Mouse (Mus musculus) c-Kit-positive CD71-positive TER-119-positive erythroid progenitor cells, embryonic 14.5 days (primary cell): Measurements from ENCODE around the gene Crb3.
"Not testable (repeated sequence)": the region's sequence is repeated elsewhere in the genome, so short reads cannot be mapped to it uniquely, and the experiment has no call there.

Experiments
- DNase-seq: peaks from one replicate; pipeline ENCODE4 v3.0.0-alpha.2; 2013; ENCODE audit warnings: low spot score

Crb3 gene

GRCm38 (mm10) chr17:57058891-57059485 lies at the start of gene Crb3:
TSS of gene Crb3 (plus strand) at chr17:57059105.
- DNase-seq, result no peak

DNA sequence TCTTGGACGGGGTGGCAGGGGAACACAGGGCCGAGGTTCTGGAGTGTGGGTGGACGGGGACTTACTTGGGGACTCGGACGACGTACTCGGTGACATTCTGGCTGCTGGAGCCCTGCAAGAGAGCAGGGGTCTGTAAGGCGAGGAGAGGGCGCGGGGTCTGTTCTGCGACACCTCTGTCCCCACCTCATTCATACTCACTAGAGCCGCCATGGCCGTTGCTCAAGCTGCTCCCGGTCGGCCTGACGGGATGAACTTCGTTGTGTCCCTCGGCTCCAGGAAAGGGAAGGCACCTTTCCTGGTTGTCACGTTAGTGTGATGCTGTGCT lies 48.0 kb upstream of the Crb3 start:
- no peak for DNase-seq

DNA sequence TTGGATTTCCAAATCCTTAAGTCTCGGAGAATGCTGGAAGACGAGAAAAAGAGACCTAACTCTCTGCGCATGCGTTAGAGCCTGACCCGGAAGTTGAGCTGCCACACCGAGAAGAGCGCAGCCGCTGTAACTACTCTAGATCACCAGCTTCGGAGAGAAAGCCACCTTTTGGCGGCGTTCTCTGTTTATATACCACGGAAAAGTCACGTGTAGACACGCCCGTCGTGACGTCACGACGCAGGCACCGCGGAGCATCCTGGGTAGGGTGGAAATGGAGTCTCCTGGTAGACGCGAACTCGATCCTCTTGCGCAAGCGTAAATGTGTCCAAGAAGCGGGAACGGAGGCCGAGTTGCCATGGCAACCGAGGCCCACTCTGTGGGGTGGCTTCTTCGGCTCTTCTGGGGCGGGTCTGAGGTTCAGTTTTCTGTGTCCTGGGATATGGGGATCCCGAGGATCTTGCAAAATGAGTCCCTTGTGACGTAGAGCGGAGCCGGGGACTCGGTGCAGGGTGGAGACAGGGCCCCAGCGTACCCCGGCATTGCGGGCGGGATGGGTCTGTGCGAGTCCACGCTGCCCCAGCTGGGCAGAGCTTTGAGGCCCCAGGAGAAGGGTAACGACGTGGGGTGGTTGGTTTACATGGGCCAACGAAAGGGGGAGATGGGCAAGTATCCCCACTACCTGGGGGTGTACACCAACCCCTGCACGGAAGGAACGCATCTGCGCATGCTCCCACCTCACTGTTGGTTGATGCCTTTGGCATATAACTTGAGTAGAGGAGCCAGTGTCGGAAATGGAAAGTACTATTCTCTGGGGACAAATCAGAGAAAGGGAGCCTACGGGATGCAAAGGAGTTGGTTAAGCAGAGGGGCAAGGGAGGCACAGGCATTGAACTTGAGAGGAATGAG lies 47.4 kb upstream of the Crb3 start, which contains the start of the genes Gtf2f1 and Gm17949:
Gtf2f1 (minus strand) TSS at position 53 of the 906 bp plus-strand sequence.
Gm17949 (plus strand) TSS at position 234 of the 906 bp plus-strand sequence.
- DNase-seq, result peak; percentile 98

DNA sequence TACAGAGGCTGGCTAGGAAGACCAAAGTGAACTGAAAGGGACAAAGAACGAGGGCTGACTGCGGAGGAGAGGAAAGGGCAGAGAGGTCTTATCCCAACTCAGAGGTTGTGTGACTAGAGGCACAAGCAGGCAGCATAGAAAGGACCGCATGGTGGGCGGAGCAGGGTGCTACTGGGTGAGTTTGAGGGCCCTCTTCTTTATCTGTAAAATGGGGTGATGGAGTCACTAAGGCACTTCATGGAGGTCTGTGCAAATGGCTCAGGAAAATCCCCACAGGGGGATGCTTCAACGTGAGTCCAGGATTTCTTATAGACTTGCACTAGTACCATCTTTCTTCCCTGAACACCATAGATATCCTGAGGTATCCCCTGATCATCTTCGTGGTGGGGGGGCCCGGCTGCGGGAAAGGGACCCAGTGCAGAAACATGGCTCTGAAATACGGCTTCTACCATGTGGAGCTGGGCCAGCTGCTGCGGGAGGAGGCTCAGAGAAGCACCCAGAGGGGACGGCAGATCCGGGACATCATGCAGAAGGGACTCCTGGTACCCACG lies 46.6 kb upstream of the Crb3 start:
- DNase-seq, result peak; percentile 42

DNA sequence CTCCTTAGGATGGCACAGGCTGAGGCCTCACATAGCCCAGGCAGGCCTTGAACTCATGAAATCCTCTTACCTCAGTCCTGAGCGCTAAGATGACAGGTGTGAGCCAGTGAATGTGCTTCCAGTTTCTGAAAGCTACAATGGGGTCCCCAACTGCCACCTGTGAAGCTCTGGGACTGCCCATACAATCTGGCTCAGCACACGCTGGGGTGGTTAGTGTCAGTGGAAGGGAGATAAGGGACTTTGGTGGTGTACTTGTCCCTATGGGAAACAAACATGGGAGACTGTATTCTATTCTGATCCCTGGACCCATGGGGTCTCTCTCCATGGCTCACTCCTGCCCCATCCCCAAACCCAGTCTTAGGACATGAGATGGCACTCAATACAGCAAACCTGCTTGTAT lies 39.2 kb upstream of the Crb3 start:
- DNase-seq, result peak; percentile 74

- no peak for DNase-seq
These were observed 37.9 kb upstream of the Crb3 start for GRCm38 (mm10) chr17:57020960-57021359.

DNA sequence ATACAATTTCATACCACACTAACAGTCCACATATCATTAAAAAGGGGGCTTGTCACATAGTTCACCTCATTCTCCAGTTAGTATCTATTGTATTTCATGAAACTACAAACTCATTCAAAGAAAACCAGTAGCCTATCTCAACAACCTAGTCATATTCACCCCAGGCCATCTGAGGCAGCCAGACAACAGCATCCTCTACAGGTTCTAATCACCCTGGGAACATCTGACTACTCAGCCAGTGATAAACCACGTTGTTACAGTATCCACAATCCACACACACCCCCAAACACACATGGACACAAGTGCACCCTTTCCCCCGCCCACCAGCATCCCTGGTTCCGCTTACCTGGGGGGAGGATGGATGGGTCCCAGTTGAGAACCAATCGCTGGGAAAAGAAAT lies 31.4 kb upstream of the Crb3 start:
- peak; percentile 46 for DNase-seq

DNA sequence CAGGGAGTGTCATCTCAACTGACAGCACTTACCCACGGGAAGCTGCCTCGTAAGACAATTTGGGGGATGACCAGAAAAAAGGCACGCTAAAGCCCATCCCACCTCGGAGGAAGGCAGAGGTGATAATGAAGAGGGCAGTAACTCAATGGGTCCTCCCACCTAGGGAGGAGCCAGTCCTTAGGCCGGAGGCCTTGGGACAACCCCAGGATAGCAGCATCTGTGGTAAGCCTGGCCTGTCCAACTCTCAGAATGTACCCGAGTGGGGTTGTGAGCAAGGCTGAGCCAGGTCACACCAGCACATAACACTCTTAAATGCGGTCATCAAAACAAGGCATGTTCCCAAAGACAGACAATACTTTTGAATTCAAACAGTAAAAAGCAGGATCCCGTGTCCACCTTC lies 29.2 kb upstream of the Crb3 start:
- DNase-seq, result peak; percentile 65

DNA sequence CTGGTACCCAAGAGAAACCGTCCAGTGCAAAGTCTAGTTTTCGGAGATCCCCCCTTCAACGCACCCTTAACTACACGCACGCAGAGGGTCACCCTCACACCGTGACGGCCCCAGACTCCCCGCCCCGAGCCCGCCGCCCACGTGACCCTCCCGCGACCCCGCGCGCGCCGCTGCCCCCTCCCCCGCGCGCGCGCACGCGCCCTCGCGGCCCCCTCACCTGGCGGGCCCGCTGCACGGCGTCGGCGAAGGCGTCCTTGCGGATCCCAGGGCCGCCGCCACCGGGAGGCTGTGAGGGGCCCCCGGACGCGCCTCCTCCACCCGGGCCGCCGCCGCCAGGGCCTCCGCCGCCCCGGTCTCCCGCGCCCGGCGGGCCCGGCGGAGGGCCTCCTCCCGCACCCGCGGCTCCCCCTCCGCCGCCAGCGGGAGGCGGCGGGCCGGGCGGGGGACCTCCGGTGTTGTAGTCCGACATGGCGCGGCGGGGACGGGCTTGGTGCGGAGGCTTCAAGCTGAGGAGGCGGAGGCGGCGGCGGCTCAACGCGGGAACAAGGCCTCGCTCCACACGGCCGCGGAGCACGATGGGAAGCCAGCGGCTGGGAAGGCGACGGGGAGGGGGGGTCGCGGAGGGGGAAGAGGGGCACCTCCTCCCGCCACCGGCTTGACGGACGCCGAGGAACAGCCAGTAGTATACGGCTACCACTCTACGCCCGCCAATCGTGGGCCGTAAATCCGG lies 27.8 kb upstream of the Crb3 start, which contains the start of gene Khsrp:
Khsrp (minus strand) TSS at position 592 of the 730 bp plus-strand sequence.
- no peak for DNase-seq

GRCm38 (mm10) chr17:57031661-57032420 lies 27.1 kb upstream of the Crb3 start:
- DNase-seq, result peak; percentile 100

GRCm38 (mm10) chr17:57032854-57033253 lies 26.1 kb upstream of the Crb3 start:
- no peak for DNase-seq

DNA sequence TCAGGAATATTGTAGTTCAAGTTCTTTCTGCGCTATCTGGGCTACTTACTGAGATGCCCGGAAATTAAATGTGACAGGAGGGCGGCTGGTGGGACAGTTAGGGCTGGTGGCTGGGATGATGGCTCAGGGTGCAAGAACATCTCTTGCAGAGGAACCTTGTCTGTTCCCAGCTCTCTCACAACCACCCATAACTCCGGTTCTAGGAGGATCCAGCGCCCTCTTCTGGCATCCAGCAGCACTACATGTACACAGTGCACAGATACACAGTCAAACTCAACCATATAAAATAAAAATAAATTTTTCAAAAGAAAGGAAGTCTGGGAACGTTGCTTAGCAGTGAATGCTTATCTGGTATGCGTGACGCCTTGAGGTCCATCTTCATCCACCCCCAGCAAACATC lies 19.9 kb upstream of the Crb3 start:
- no peak for DNase-seq

GRCm38 (mm10) chr17:57041554-57041953 lies 17.4 kb upstream of the Crb3 start, which contains the start of gene Slc25a41:
TSS of gene Slc25a41 (minus strand) at chr17:57041654.
- no peak for DNase-seq

DNA sequence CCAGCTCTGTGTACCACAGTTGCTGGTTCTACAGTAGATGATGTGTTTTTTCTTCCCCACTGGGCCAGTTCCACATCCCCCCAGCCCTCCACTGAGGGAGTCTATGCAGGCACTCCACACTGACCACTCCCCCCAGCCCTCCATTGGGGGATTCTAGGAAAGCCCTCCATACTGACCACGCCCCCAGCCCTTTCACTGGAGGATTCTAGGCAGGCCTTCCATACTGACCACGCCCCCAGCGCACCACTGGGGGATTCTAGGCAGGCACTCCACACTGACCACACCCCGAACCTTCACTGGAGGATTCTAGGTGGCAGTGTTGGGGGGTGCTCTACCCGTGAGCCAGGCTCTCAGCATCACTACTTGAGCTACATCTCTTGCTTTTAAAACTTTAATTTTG lies 11.5 kb upstream of the Crb3 start:
- DNase-seq, result no peak

DNA sequence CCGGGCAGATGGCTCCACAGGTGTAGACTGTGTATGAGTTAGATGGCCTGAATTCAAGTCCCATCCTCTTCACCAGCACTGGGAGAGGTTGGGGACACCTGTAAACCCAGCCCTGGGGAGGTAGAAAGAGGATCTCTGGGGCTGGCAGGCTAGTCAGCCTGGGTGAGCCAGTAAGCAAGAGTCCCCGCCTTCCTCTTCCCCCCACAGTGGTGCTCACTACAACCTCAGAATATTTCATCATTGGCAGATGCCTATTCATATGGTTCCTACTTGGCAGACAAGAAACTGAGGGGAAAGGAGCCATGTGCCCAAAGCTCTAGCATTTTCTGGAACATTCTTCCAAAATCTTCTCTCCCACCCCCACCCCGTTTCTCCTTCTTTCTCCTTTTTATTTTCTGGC lies 10.1 kb upstream of the Crb3 start:
- no peak for DNase-seq

- not testable (repeated sequence) for DNase-seq
These were observed 7.2 kb upstream of the Crb3 start for GRCm38 (mm10) chr17:57051679-57052078.

GRCm38 (mm10) chr17:57056246-57056645 lies 2.7 kb upstream of the Crb3 start:
- no peak for DNase-seq

- peak; percentile 21 for DNase-seq
These were observed 627 bp downstream of the Crb3 start, which contains the start of gene Slc25a23 for GRCm38 (mm10) chr17:57059486-57059977. TSS of gene Slc25a23 (minus strand) at chr17:57059863.

GRCm38 (mm10) chr17:57060231-57060801 lies 1.4 kb downstream of the Crb3 start:
- DNase-seq, result peak; percentile 94

- no peak for DNase-seq
These were observed 2.2 kb downstream of the Crb3 start for GRCm38 (mm10) chr17:57061069-57061468.

GRCm38 (mm10) chr17:57062011-57062521 lies 3.2 kb downstream of the Crb3 start:
- DNase-seq, result no peak
